Mouse (Mus musculus) intestine, embryonic 16.5 days (tissue): ENCODE measurements at regions not wholly inside any gene's neighbourhood (a gene's known extent, or its start where the extent isn't known, plus 50 kb on each side); places are given as distances from the start of the nearest gene placed in this dataset.

Source experiments
- ATAC-seq: fragments of 200-750 bp; cut with Nextera tagmentation; 2 replicates; pipeline ENCODE4 v1.8.0; 2017; ENCODE audit warnings: moderate TSS enrichment, moderate library complexity
- H3K27ac ChIP-seq: fragments of 300-500 bp; sonication (generic); 2 replicates; pipeline ENCODE4 v1.5.1; 2014; ENCODE audit warnings: mild to moderate bottlenecking, low read length
- H3K27me3 ChIP-seq: fragments of 300-500 bp; sonication (generic); replicated peaks from 2 replicates; pipeline ENCODE4 v1.6.1; 2014; ENCODE audit warnings: low read length, control low read depth, mixed read lengths; ENCODE audit not compliant: control insufficient read depth, insufficient read depth
- H3K36me3 ChIP-seq: fragments of 300-500 bp; sonication (generic); 2 replicates; pipeline ENCODE4 v1.6.1; 2014; ENCODE audit warnings: low read length, control low read depth; ENCODE audit not compliant: control insufficient read depth, insufficient read depth
- H3K4me1 ChIP-seq: fragments of 300-500 bp; sonication (generic); 2 replicates; pipeline ENCODE4 v1.6.1; 2014; ENCODE audit warnings: low read length, control low read depth, mixed read lengths; ENCODE audit not compliant: control insufficient read depth, insufficient read depth
- H3K4me2 ChIP-seq: fragments of 300-500 bp; sonication (generic); 2 replicates; pipeline ENCODE4 v1.6.1; 2014; ENCODE audit warnings: low read depth, low read length, control low read depth
- H3K4me3 ChIP-seq: fragments of 300-500 bp; sonication (generic); 2 replicates; pipeline ENCODE4 v1.5.1; 2014; ENCODE audit warnings: mild to moderate bottlenecking, low read length
- H3K9ac ChIP-seq: fragments of 300-500 bp; sonication (generic); 2 replicates; pipeline ENCODE4 v1.6.1; 2014; ENCODE audit warnings: low read depth, low read length
- H3K9me3 ChIP-seq: fragments of 300-500 bp; sonication (generic); 2 replicates; pipeline ENCODE4 v1.6.1; 2016; ENCODE audit warnings: low read length, control low read depth; ENCODE audit not compliant: control insufficient read depth
- WGBS: fragments of 180-500 bp; shearing (Covaris S2); extraction: QIAGEN DNeasy Blood & Tissue Kit; methylation state at CpG from one replicate; pipeline ENCODE4 v1.1.7; 2014; 5-methylcytosine and 5-hydroxymethylcytosine counted together

DNA sequence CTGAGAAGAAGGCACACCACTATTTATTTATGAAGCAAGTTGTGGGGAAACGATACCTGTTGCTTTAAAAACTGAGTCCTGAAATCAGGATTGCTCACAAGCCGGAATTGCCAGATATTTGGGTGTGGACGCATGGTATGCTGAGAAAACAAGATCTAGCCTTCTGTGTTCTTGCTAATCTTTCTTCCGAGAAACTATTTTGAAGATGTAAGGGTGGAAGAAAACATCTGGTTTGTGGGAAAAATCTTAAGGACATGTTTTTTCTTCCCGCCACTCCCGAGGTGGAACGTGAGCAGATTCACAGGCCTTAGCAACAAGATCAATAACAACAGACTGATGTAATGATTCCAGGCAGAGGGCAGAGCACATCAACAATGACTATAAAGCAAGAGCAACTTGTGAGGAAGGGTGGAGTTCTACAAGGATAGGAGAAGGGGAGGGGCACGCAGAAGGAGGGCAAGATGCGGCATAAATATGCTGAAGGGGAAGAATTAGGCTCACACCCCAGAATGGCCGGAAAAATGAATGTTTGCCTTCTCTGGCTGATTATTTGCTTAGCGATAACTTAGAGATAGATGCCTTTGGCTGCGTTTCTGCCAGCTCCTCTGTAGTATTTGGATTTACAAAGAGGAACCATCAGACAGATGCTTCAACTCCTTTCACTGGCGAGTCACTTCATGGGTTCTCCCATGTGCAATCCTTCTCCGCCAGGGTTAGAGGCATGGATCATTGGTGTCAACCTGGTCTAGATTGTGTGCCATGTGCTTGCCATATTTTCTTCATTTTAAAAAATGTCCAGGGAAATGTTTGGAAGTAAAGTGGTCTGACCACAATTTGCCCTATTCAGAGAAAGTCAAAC, 139.0 kb upstream of the Tgfbr2 start:
- Histone ChIP-seq H3K4me3 (no peak overlapping the region), H3K4me1 (no peaks in the 10 kb centered on the region), H3K36me3 (no peaks in the 10 kb centered on the region), H3K4me2 (no peak overlapping the region), H3K27ac (no peak overlapping the region), H3K9ac (no peak overlapping the region), H3K27me3 (no peaks in the 10 kb centered on the region), H3K9me3 (no peaks in the 10 kb centered on the region)
- WGBS = 57% methylated on average over 14 of the region's 14 CpGs
- ATAC-seq = no peak

- Histone ChIP-seq H3K4me3 (no peak overlapping the region), H3K4me2 (no peak overlapping the region), H3K36me3 (no peaks in the 10 kb centered on the region), H3K9me3 (no peaks in the 10 kb centered on the region), H3K27me3 (no peaks in the 10 kb centered on the region), H3K4me1 (no peaks in the 10 kb centered on the region), H3K9ac (no peak overlapping the region), H3K27ac (no peak overlapping the region)
- WGBS = 60% methylated on average over 3 of the region's 3 CpGs
- no peak for ATAC-seq
Observed at GRCm38 (mm10) chr9:116311364-116311763, 136.2 kb upstream of the Tgfbr2 start.

DNA sequence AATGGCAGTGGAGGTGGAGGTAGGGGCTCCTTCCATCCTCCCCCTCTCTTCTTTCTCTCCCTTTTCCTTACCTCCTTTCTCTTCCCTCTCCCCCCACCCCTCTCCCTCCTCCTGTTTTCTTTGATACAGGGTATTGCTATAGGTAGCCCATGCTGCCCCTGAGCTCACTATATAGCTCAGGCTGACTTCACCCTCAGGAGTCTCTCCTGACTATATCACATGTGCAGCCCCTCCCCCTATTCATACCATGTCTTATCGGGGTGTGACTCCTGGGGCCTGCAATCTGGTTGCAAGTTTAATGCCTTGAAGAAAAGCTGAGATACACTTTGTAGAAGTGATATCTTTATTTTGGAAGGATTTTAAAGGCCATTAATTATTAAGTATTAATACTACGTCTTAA, 126.4 kb upstream of the Tgfbr2 start:
- no peak overlapping the region for H3K27ac ChIP-seq
- 70% methylated on average over 2 of the region's 2 CpGs for WGBS
- no peaks in the 10 kb centered on the region for H3K36me3 ChIP-seq
- peaks cover 3% of the 10 kb centered on the region; the same call in 1 of the 2 replicates for H3K4me1 ChIP-seq
- no peaks in the 10 kb centered on the region for H3K9me3 ChIP-seq
- no peaks in the 10 kb centered on the region for H3K27me3 ChIP-seq
- H3K9ac ChIP-seq = no peak overlapping the region
- ATAC-seq = no peak
- no peak overlapping the region for H3K4me3 ChIP-seq
- no peak overlapping the region for H3K4me2 ChIP-seq

GRCm38 (mm10) chr9:116298791-116299190, 123.6 kb upstream of the Tgfbr2 start:
- Histone ChIP-seq H3K27ac (no peak overlapping the region), H3K4me3 (no peak overlapping the region), H3K9ac (no peak overlapping the region), H3K4me2 (no peak overlapping the region), H3K36me3 (no peaks in the 10 kb centered on the region), H3K4me1 (peaks cover 3% of the 10 kb centered on the region; the same call in 1 of the 2 replicates), H3K9me3 (no peaks in the 10 kb centered on the region), H3K27me3 (no peaks in the 10 kb centered on the region)
- no peak for ATAC-seq
- WGBS = 84% methylated on average over 4 of the region's 4 CpGs

- Histone ChIP-seq H3K4me3 (no peak overlapping the region), H3K36me3 (no peaks in the 10 kb centered on the region), H3K9me3 (no peaks in the 10 kb centered on the region), H3K27ac (no peak overlapping the region), H3K27me3 (no peaks in the 10 kb centered on the region), H3K4me1 (no peaks in the 10 kb centered on the region), H3K9ac (no peak overlapping the region), H3K4me2 (no peak overlapping the region)
- no peak for ATAC-seq
- WGBS = 60% methylated on average over 7 of the region's 7 CpGs
Observed at GRCm38 (mm10) chr9:116296349-116296748, 121.2 kb upstream of the Tgfbr2 start.

- no peak overlapping the region for H3K9ac ChIP-seq
- no peak overlapping the region for H3K4me3 ChIP-seq
- 78% methylated on average over 3 of the region's 3 CpGs for WGBS
- no peaks in the 10 kb centered on the region for H3K4me1 ChIP-seq
- ATAC-seq = no peak
- H3K4me2 ChIP-seq = no peak overlapping the region
- no peak overlapping the region for H3K27ac ChIP-seq
- H3K27me3 ChIP-seq = no peaks in the 10 kb centered on the region
- H3K36me3 ChIP-seq = no peaks in the 10 kb centered on the region
- H3K9me3 ChIP-seq = no peaks in the 10 kb centered on the region
Observed at GRCm38 (mm10) chr9:116294073-116294472, 118.9 kb upstream of the Tgfbr2 start.

GRCm38 (mm10) chr9:116293110-116293509, 118.0 kb upstream of the Tgfbr2 start:
- no peak overlapping the region for H3K4me3 ChIP-seq
- no peak for ATAC-seq
- no peak overlapping the region for H3K27ac ChIP-seq
- no peak overlapping the region for H3K4me2 ChIP-seq
- no peaks in the 10 kb centered on the region for H3K36me3 ChIP-seq
- 65% methylated on average over 6 of the region's 6 CpGs for WGBS
- no peaks in the 10 kb centered on the region for H3K4me1 ChIP-seq
- no peaks in the 10 kb centered on the region for H3K27me3 ChIP-seq
- H3K9me3 ChIP-seq = no peaks in the 10 kb centered on the region
- H3K9ac ChIP-seq = no peak overlapping the region

- Histone ChIP-seq H3K36me3 (no peaks in the 10 kb centered on the region), H3K9ac (no peak overlapping the region), H3K4me3 (no peak overlapping the region), H3K4me1 (no peaks in the 10 kb centered on the region), H3K9me3 (no peaks in the 10 kb centered on the region), H3K27ac (no peak overlapping the region), H3K4me2 (no peak overlapping the region), H3K27me3 (no peaks in the 10 kb centered on the region)
- WGBS = 87% methylated on average over 3 of the region's 3 CpGs
- no peak for ATAC-seq
Observed at GRCm38 (mm10) chr9:116291624-116292023, 116.5 kb upstream of the Tgfbr2 start.

DNA sequence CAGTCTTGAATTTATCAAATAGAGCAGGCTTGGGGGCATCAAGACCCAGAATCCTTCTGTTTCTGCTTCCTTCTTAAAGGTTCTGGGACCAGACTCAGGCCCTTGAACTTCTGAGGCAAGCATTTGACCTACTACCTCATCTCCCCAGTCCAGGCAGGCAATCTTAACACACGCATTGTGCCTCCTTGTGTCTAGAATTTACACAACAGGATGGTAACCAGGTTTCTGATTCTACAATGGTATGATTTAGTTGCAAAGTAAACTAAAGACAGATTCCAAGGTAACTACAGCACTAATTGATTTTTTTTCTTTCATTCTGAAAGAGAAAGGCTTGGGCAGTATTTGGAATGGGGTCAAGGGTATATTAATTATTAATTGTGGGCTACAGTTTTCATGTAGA, 115.7 kb upstream of the Tgfbr2 start:
- Histone ChIP-seq H3K9me3 (no peaks in the 10 kb centered on the region), H3K9ac (no peak overlapping the region), H3K27me3 (no peaks in the 10 kb centered on the region), H3K4me3 (no peak overlapping the region), H3K36me3 (no peaks in the 10 kb centered on the region), H3K27ac (no peak overlapping the region), H3K4me1 (no peaks in the 10 kb centered on the region), H3K4me2 (no peak overlapping the region)
- no peak for ATAC-seq
- WGBS = 83% methylated on average over 1 of the region's 1 CpGs
